Mouse (Mus musculus): ENCODE measurements around the gene Olfr470.
"Not testable (repeated sequence)": the region's sequence is repeated elsewhere in the genome, so short reads cannot be mapped to it uniquely, and the experiment has no call there.

Olfr470 gene

GRCm38 (mm10) chr7:107847390-107847789 lies at the start of gene Olfr470:
Olfr470 (minus strand) TSS chr7:107847490.
- DNase-seq (ENCODE audit: low spot score in 2 of 2) = not testable (repeated sequence)

- DNase-seq (ENCODE audit: low spot score in 2 of 2) = no peak
These were observed 5.6 kb downstream of the Olfr470 start for GRCm38 (mm10) chr7:107841719-107842118.

- not testable (repeated sequence) for DNase-seq (ENCODE audit: low spot score in 2 of 2)
These were observed 21.8 kb downstream of the Olfr470 start, which contains the start of gene Olfr469 for GRCm38 (mm10) chr7:107825441-107825840. Olfr469 (minus strand) TSS chr7:107825541.

- DNase-seq (ENCODE audit: low spot score in 2 of 2) = not testable (repeated sequence)
These were observed 23.4 kb downstream of the Olfr470 start for GRCm38 (mm10) chr7:107823867-107824266.

- no peak for DNase-seq (ENCODE audit: low spot score in 2 of 2)
These were observed 27.8 kb downstream of the Olfr470 start for GRCm38 (mm10) chr7:107819442-107819841.

DNA sequence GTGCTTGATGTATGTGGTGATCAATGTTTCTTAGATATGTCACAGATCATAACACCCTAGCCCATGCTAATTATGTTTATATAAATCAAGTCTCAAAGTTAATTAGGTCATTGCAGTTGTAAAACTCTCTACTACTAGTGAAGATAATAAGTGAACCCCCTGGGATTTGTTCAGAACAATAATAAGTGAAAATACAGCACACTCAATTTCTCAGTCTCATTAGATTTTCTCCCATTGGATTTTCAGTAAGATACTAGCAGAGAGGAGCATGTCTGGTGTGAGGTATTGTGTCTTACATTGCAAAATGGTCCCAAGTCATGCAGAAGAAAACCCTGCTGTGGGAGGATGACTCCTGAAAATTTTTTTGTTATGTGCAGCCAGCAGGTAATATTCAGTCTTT lies 35.3 kb downstream of the Olfr470 start, which contains the start of gene Olfr467:
Gene Olfr467, plus strand, starts transcription at position 301 of the 400 bp plus-strand sequence.
- DNase-seq (ENCODE audit: low spot score in 2 of 2) = no peak

- DNase-seq (ENCODE audit: low spot score in 2 of 2) = no peak
These were observed 45.2 kb downstream of the Olfr470 start for GRCm38 (mm10) chr7:107802138-107802537.

DNA sequence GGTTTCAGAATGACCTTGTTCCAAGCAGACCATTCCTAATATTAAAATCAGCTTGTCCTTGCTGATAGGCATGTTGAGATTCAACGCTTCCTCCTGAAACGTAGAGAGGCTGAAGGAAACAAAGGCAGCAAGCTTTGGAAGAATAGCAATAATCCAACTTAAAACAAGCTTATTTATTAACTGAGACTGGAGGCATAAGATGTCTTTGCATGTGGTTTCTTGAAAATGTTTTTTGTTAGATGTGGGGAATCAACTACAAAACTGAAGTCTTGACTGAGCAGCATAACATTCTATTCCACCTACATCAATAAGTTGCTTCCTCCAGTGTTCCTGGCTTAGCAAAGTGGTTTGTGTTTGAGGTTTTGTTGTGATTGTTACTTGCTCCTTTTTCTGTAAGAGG lies 46.2 kb downstream of the Olfr470 start, which contains the start of gene Ovch2:
Gene Ovch2, minus strand, starts transcription at position 101 of the 400 bp plus-strand sequence.
- no peak for DNase-seq (ENCODE audit: low spot score in 2 of 2)

GRCm38 (mm10) chr7:107796500-107796899 lies 50.8 kb downstream of the Olfr470 start:
- DNase-seq (ENCODE audit: low spot score in 2 of 2) = no peak
